Mouse (Mus musculus): Measurements from ENCODE around the gene Krtap11-1. TPM values are rescaled to one million over a fixed set of nuclear protein-coding genes. Genes with fewer than 3 reads are reported as not detected.

Krtap11-1 gene
- polyA plus RNA-seq, 1 experiment from 2014 or later: 3.6 TPM

Other genes with a start within 250 kb of the Krtap11-1 start
- 1.1 and 1.7 TPM in 2 replicates for gene Krtap21-1, start 167.3 kb downstream of the Krtap11-1 start, polyA plus RNA-seq (2015; fragmentation: Nextera tagmentation; extraction: Ambion mirVana)
- gene Krtap6-2, start 151.1 kb downstream of the Krtap11-1 start, polyA plus RNA-seq (2015; fragmentation: Nextera tagmentation; extraction: Ambion mirVana): 0.29 and 2.1 TPM in 2 replicates
- gene Krtap8-1, start 83.2 kb downstream of the Krtap11-1 start, polyA plus RNA-seq (2015; fragmentation: Nextera tagmentation; extraction: Ambion mirVana): 9.2 and 30.0 TPM in 2 replicates
- gene Krtap7-1, start 62.9 kb downstream of the Krtap11-1 start, polyA plus RNA-seq (2015; fragmentation: Nextera tagmentation; extraction: Ambion mirVana): 3.0 and 11.7 TPM in 2 replicates